Mouse (Mus musculus) gastrocnemius, postnatal 4 days (tissue): ENCODE data around the gene Mgam. TPM values are rescaled to one million over a fixed set of nuclear protein-coding genes. Genes with fewer than 3 reads are reported as not detected.
"Not testable (repeated sequence)": the region's sequence is repeated elsewhere in the genome, so short reads cannot be mapped to it uniquely, and the experiment has no call there.

Experiments
- DNase-seq, 2 experiments: peaks; one replicate each; pipeline ENCODE4 v3.0.0; 2021 to 2022; ENCODE audit warnings: low spot score in 2 of 2, mixed read lengths in 2 of 2
- total RNA-seq, 2 experiments: library from RNA; stranded (reverse); gene quantifications; 2 replicates each; pipeline ENCODE4 v1.2.3; 2021

Gene Mgam
- total RNA-seq, 2 experiments from 2014 or later, result 0.27 to 0.60 TPM

- DNase-seq, result no peak
Observed at GRCm38 (mm10) chr6:40715705-40716104, 87.1 kb downstream of the Mgam start.

- not testable (repeated sequence) for DNase-seq
Observed at GRCm38 (mm10) chr6:40728506-40728905, 99.9 kb downstream of the Mgam start.

GRCm38 (mm10) chr6:40739545-40739944, 110.9 kb downstream of the Mgam start:
- no peak for DNase-seq

- DNase-seq, result not testable (repeated sequence)
Observed at GRCm38 (mm10) chr6:40749030-40749429, 120.4 kb downstream of the Mgam start.

- no peak for DNase-seq
Observed at GRCm38 (mm10) chr6:40755948-40756347, 127.3 kb downstream of the Mgam start.

- not testable (repeated sequence) for DNase-seq
Observed at GRCm38 (mm10) chr6:40757346-40757745, 128.7 kb downstream of the Mgam start.

GRCm38 (mm10) chr6:40774656-40775055, 146.0 kb downstream of the Mgam start:
- DNase-seq, result no peak

- no peak for DNase-seq
Observed at GRCm38 (mm10) chr6:40778458-40778857, 149.8 kb downstream of the Mgam start.

GRCm38 (mm10) chr6:40783637-40784036, 155.0 kb downstream of the Mgam start:
- no peak for DNase-seq

- no peak for DNase-seq
Observed at GRCm38 (mm10) chr6:40784378-40784777, 155.7 kb downstream of the Mgam start.

GRCm38 (mm10) chr6:40795077-40795812, 166.6 kb downstream of the Mgam start:
- no peak for DNase-seq

GRCm38 (mm10) chr6:40818237-40818902, 189.7 kb downstream of the Mgam start:
- DNase-seq, result no peak

Other genes starting within 250 kb of the Mgam start
- gene E330009J07Rik, start 192.7 kb upstream of the Mgam start, total RNA-seq, result 1 to 10 TPM; 3.9 to 5.4 TPM
- gene Wee2, start 189.7 kb upstream of the Mgam start, total RNA-seq, result not detected
- 10 to 100 TPM; 35.7 to 41.4 TPM for gene Ssbp1, start 157.5 kb upstream of the Mgam start, total RNA-seq
- gene Tas2r137, start 137.6 kb upstream of the Mgam start, total RNA-seq, result not detected
- gene Tas2r108, start 135.3 kb upstream of the Mgam start, total RNA-seq, result not detected
- gene Prss37, start 109.3 kb upstream of the Mgam start, total RNA-seq, result not detected
- not detected for gene Olfr461, start 73.8 kb upstream of the Mgam start, total RNA-seq
- gene Olfr460, start 59.3 kb upstream of the Mgam start, total RNA-seq, result not detected
- under 1 TPM; 0.78 to 0.80 TPM for gene Clec5a, start 43.0 kb upstream of the Mgam start, total RNA-seq
- not detected for gene Tas2r138, start 15.5 kb upstream of the Mgam start, total RNA-seq